Mouse (Mus musculus): ENCODE measurements around the gene Fgd5.

- TF ChIP-seq CTCF (IDR thresholded peaks at IDR 0.05; ENCODE audit: low read depth) = no peak
- no peak for TF ChIP-seq EP300 (IDR thresholded peaks at IDR 0.05; ENCODE audit: low read depth)
Measured at GRCm38 (mm10) chr6:92021506-92021905, 42.8 kb downstream of the Fgd5 start.

All from liver, embryonic 14.5 days (tissue).